Mouse (Mus musculus) cerebellum, postnatal 36 days (tissue): ENCODE data around the gene Olfr447.
A peak's percentile ranks its signal among the peaks of the same experiment; 100 is the strongest.

Experiments
- DNase-seq, 2 experiments: peaks; one replicate each; pipeline ENCODE4 v3.0.0; 2021 to 2022; ENCODE audit warnings: mixed read lengths in 2 of 2

Olfr447 gene

DNA sequence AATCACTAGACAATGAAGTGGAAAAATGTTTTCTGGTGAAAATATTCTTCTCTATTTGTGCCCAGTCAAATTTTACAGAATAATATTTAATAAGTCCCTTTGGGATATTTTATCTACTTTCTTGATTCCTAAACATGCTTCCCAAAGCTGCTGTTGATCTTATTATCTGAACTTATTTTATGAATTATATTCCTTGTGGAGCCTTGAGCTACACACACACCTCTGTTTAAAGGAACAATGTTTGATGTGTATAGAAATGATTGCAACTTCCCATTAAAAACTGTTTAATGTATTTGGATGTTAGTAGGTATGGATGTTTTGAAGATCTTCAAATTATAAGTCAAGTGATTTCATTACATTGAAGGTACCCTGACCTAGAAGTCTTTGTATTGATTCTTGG, at the start of gene Olfr447:
Gene Olfr447, plus strand, starts transcription at position 301 of the 400 bp plus-strand sequence.
- DNase-seq = no peak

DNA sequence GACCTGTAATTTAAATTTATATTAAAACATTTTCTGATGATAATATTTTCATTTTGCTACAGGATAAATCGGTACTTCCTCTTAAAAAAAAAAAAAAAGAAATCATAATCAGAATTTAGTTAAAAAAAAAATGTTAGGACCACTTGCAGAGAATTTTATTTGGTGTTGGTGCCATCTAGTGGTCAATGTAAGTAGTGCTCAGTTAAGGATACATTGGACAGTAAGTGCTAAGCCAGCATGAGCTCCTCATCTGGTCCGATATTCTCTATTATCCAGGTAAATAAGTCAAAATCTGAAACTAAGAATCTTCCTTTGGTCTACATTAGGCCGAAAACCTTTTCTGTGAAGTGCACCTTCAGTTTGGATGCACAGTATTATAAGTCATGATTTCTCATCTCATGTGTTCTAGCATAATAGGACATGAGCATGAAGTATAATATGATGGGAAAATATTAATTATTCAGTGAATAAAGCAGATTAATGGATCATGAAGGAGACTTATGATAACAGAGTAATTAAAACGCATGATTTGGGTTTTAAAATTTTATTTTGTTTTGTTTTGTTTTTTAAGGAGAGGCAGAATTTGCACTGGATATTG, 48.4 kb upstream of the Olfr447 start:
- peak in 1 of 2 experiments; percentile 38 for DNase-seq

DNA sequence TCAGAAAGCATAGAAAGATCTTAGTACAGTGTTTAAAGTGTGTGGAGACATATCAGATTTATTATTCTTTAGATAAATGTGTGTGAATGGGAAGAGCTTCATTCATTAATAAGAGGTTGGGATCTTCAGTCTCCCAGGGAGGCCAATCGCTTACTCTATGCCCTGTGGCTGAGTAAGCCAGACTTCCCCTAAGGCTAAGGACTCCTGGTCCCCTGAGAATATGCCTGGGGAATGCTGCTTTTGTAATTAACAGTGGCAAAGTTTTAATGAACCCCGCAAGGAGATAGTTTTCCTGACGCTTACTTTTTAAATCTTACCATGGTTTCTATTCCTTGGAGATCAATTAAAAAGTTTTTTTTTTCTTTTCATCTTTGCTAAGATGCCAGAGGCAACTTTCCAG, 39.0 kb upstream of the Olfr447 start:
- DNase-seq = no peak

DNA sequence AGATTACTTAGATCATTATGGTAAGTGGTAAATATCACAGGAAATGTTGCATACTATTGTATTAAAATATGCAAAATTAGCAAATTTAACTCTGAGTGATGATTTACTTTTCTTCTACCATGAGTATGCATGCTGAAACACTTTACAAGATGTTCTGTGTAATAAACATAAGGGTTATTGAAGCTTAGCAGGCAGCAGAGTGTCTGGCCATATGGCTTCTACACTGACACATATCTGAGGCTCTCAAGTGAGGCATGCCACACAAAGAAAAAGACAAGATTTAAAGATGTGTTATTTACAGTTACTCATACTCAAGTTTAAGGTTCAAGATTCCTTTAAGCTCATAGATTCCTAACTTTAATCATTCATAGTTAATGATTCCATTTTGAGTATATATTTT, 32.4 kb upstream of the Olfr447 start:
- no peak for DNase-seq

DNA sequence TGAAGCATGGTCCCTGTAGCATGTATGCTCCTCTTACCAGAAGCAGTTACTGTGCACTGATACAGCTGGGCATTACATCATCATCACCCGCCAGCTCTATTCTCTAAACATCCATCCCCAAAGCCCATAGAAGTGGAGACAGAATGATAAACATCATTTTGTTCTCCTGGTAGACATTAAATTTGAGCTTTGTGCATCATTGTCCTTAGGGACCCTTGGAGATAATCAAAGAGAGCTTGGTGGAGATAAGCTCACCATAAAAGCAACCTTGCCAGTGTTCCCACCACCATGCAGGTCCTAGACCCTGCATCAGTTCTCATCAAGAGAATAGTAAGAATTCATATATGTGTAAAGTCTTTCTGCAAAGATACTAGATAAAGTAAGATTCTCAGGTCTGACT, 18.5 kb upstream of the Olfr447 start, which contains the start of gene Olfr448:
Gene Olfr448, plus strand, starts transcription at position 301 of the 400 bp plus-strand sequence.
- no peak for DNase-seq

DNA sequence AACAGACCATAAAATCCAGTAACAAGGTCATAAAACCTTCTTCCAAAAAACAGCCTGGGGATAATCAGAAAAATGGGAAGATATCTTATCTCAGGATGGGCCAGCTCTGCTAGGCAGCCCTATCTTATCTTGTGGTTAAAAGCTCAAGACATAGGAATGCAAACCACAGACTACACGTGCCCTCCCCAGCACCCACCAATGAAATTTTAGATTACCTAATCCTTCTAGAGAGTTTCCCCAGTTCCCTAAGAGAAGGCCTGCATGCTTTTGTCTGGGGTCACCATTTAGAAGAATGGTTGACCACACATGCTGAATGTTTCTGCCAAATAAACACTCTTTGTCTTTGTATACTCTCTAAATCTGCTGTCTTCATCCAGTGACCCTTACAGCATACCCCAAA, 8.3 kb upstream of the Olfr447 start:
- DNase-seq = no peak

DNA sequence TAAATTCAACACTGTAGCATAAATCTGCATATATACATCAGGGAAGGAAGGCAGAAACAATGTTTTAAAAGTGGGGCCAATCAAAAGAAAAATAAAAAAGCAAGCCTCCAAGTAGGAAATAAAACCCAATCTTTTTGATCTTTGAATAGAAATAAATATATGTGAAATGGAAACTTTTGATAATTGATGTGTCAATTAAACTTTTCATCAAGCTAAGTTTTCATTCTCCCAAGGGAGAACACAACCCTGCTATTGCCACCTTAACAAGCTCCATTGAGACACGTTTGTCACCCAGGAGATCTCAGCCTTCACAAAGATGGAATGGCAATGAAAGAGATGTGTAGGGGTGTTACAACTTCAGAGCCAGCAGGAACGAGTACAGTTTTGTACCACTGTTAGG, 12.4 kb downstream of the Olfr447 start, which contains the start of gene Olfr446:
Gene Olfr446, plus strand, starts transcription at position 301 of the 400 bp plus-strand sequence.
- DNase-seq = no peak

DNA sequence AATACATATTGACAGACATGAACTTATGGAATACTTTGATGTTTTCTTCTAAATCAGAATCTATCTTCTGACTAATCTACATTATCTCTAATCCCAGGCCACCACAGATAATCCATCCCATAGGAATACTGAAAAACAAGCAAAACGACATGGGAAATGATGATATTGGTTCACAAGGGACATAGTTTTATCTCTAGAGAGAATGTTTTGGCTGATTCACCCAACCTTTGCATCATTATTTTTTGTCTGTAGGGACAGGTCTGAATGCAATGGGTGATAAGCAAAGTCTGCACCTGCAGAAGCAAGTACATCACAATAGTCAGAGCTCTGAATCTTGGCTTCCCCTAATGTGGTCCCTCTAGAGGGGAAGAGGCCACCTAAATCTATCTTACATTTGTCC, 40.1 kb downstream of the Olfr447 start, which contains the start of gene Olfr444:
Gene Olfr444, plus strand, starts transcription at position 301 of the 400 bp plus-strand sequence.
- DNase-seq = no peak
